Mouse (Mus musculus) lung, embryonic 14.5 days (tissue): ENCODE measurements around the gene Stx6. TPM values are rescaled to one million over a fixed set of nuclear protein-coding genes. Genes with fewer than 3 reads are reported as not detected.

Experiments
- ATAC-seq: fragments of 200-750 bp; cut with Nextera tagmentation; 2 replicates; pipeline ENCODE4 v1.8.0; 2017; ENCODE audit warnings: mild to moderate bottlenecking, moderate TSS enrichment, moderate library complexity; ENCODE audit not compliant: insufficient read depth
- DNase-seq: peaks from one replicate; pipeline ENCODE4 v3.0.0-alpha.2; 2015
- H3K27ac ChIP-seq: fragments of 300-500 bp; sonication (generic); 2 replicates; pipeline ENCODE4 v1.5.1; 2014; ENCODE audit warnings: low read depth, mild to moderate bottlenecking, moderate library complexity
- H3K27me3 ChIP-seq: fragments of 300-500 bp; sonication (generic); 2 replicates; pipeline ENCODE4 v1.6.1; 2014; ENCODE audit warnings: low read length, control low read depth; ENCODE audit not compliant: insufficient read depth
- H3K36me3 ChIP-seq: fragments of 300-500 bp; sonication (generic); 2 replicates; pipeline ENCODE4 v1.6.1; 2014; ENCODE audit warnings: control low read depth; ENCODE audit not compliant: insufficient read depth
- H3K4me1 ChIP-seq: fragments of 300-500 bp; sonication (generic); 2 replicates; pipeline ENCODE4 v1.6.1; 2014; ENCODE audit warnings: antibody characterized with exemption, control low read depth; ENCODE audit not compliant: insufficient read depth
- H3K4me2 ChIP-seq: fragments of 300-500 bp; sonication (generic); 2 replicates; pipeline ENCODE4 v1.6.1; 2014; ENCODE audit warnings: mild to moderate bottlenecking
- H3K4me3 ChIP-seq: fragments of 300-500 bp; sonication (generic); 2 replicates; pipeline ENCODE4 v1.5.1; 2014; ENCODE audit warnings: low read depth, low read length
- H3K9ac ChIP-seq: fragments of 300-500 bp; sonication (generic); 2 replicates; pipeline ENCODE4 v1.6.1; 2014
- H3K9me3 ChIP-seq: fragments of 300-500 bp; sonication (generic); 2 replicates; pipeline ENCODE4 v1.6.1; 2016; ENCODE audit warnings: low read depth, low read length, control low read depth
- CTCF ChIP-seq: IDR thresholded peaks from 2 replicates; pipeline ENCODE4 v1.5.1; 2016; ENCODE audit warnings: antibody characterized with exemption, low read depth
- WGBS: fragments of 180-500 bp; shearing (Covaris S2); extraction: QIAGEN DNeasy Blood & Tissue Kit; methylation state at CpG from one replicate; pipeline ENCODE4 v1.1.7; 2014; 5-methylcytosine and 5-hydroxymethylcytosine counted together
- polyA plus RNA-seq: library from polyadenylated mRNA; unstranded; fragments of >200 nt; fragmentation: Nextera tagmentation; extraction: Ambion mirVana; gene quantifications from 2 replicates; pipeline ENCODE4 v1.2.1, GENCODE M21; 2014

The Stx6 gene
- polyA plus RNA-seq, 1 experiment from 2014 or later, result 99.7 TPM

GRCm38 (mm10) chr1:155241701-155242487 lies 83.4 kb downstream of the Stx6 start:
- H3K9ac ChIP-seq, result no peak overlapping the region
- TF ChIP-seq CTCF, result no peak
- DNase-seq, result no peak
- no peaks in the 10 kb centered on the region for H3K4me1 ChIP-seq
- H3K27me3 ChIP-seq, result peaks cover 19% of the 10 kb centered on the region
- H3K9me3 ChIP-seq, result no peaks in the 10 kb centered on the region
- H3K4me2 ChIP-seq, result no peak overlapping the region
- no peak overlapping the region for H3K27ac ChIP-seq
- peaks cover 14% of the 10 kb centered on the region for H3K36me3 ChIP-seq
- no peak overlapping the region for H3K4me3 ChIP-seq
- 78% methylated on average over 12 of the region's 12 CpGs for WGBS
- no peak for ATAC-seq

GRCm38 (mm10) chr1:155242488-155242745 lies 83.9 kb downstream of the Stx6 start:
- Histone ChIP-seq H3K36me3 (peaks cover 14% of the 10 kb centered on the region), H3K4me3 (no peak overlapping the region), H3K9ac (no peak overlapping the region), H3K9me3 (no peaks in the 10 kb centered on the region), H3K4me1 (no peaks in the 10 kb centered on the region), H3K4me2 (no peak overlapping the region), H3K27ac (no peak overlapping the region), H3K27me3 (peaks cover 19% of the 10 kb centered on the region)
- WGBS, result 81% methylated on average over 1 of the region's 1 CpGs
- DNase-seq (no peak), ATAC-seq (no peak)
- no peak for TF ChIP-seq CTCF

- Histone ChIP-seq H3K9ac (peak within 1 kb of the TSS; percentile 83), H3K4me1 (no peaks in the 10 kb centered on the region)
- WGBS, result 2% methylated on average over 77 of the region's 85 CpGs
Measured at GRCm38 (mm10) chr1:155243797-155244770, 85.6 kb downstream of the Stx6 start, which contains the start of gene BC034090. Gene BC034090 (minus strand): TSS chr1:155244444.

GRCm38 (mm10) chr1:155244771-155245211 lies 86.3 kb downstream of the Stx6 start:
- WGBS, result 6% methylated on average over 29 of the region's 29 CpGs
- peak; percentile 41; the same call in 1 of the 2 replicates for ATAC-seq
- peak overlapping the region; percentile 80 for H3K27ac ChIP-seq
- H3K36me3 ChIP-seq, result peaks cover 11% of the 10 kb centered on the region; the same call in 1 of the 2 replicates
- TF ChIP-seq CTCF, result no peak
- H3K27me3 ChIP-seq, result peaks cover 19% of the 10 kb centered on the region
- peak; percentile 45 for DNase-seq
- peak overlapping the region; percentile 57 for H3K4me3 ChIP-seq
- H3K4me2 ChIP-seq, result peak overlapping the region; percentile 84
- no peaks in the 10 kb centered on the region for H3K9me3 ChIP-seq
- H3K9ac ChIP-seq, result peak overlapping the region; percentile 83
- no peaks in the 10 kb centered on the region for H3K4me1 ChIP-seq

More at GRCm38 (mm10) chr1:155243797-155244770, 85.6 kb downstream of the Stx6 start, which contains the start of gene BC034090:
- ATAC-seq (peak; percentile 87), DNase-seq (peak; percentile 73)
- Histone ChIP-seq H3K9me3 (no peaks in the 10 kb centered on the region), H3K4me2 (peak within 1 kb of the TSS; percentile 84), H3K36me3 (peaks cover 14% of the 10 kb centered on the region), H3K27ac (peak within 1 kb of the TSS; percentile 80), H3K27me3 (peaks cover 19% of the 10 kb centered on the region), H3K4me3 (peak within 1 kb of the TSS; percentile 57)
- TF ChIP-seq CTCF, result no peak

GRCm38 (mm10) chr1:155245516-155245915 lies 87.0 kb downstream of the Stx6 start:
- H3K9me3 ChIP-seq, result no peaks in the 10 kb centered on the region
- DNase-seq, result no peak
- no peaks in the 10 kb centered on the region for H3K4me1 ChIP-seq
- ATAC-seq, result no peak
- no peak overlapping the region for H3K27ac ChIP-seq
- 73% methylated on average over 7 of the region's 7 CpGs for WGBS
- peaks cover 19% of the 10 kb centered on the region for H3K27me3 ChIP-seq
- no peak overlapping the region for H3K9ac ChIP-seq
- TF ChIP-seq CTCF, result no peak
- H3K4me3 ChIP-seq, result 0 out of 2 replicates have a peak overlapping the region, but pooled peaks have one; percentile 57
- peaks cover 4% of the 10 kb centered on the region; the same call in 1 of the 2 replicates for H3K36me3 ChIP-seq
- peak overlapping the region; percentile 84 for H3K4me2 ChIP-seq

- ATAC-seq (no peak), DNase-seq (no peak)
- 24% methylated on average over 5 of the region's 5 CpGs for WGBS
- no peak for TF ChIP-seq CTCF
- no peaks in the 10 kb centered on the region for H3K4me1 ChIP-seq
- H3K4me2 ChIP-seq, result no peak overlapping the region
- H3K36me3 ChIP-seq, result no peaks in the 10 kb centered on the region
- peaks cover 19% of the 10 kb centered on the region for H3K27me3 ChIP-seq
- no peak overlapping the region for H3K27ac ChIP-seq
- no peak overlapping the region for H3K4me3 ChIP-seq
- no peaks in the 10 kb centered on the region for H3K9me3 ChIP-seq
- H3K9ac ChIP-seq, result no peak overlapping the region
Measured at GRCm38 (mm10) chr1:155247441-155247840, 88.9 kb downstream of the Stx6 start.
